Mouse (Mus musculus): ENCODE results near the gene Stx1b. TPM values are rescaled to one million over a fixed set of nuclear protein-coding genes. Genes with fewer than 3 reads are reported as not detected.

The Stx1b gene
- 6.7 and 8.0 TPM in 2 replicates for polyA plus RNA-seq (2014; fragmentation: Nextera tagmentation; extraction: Ambion mirVana)

DNA sequence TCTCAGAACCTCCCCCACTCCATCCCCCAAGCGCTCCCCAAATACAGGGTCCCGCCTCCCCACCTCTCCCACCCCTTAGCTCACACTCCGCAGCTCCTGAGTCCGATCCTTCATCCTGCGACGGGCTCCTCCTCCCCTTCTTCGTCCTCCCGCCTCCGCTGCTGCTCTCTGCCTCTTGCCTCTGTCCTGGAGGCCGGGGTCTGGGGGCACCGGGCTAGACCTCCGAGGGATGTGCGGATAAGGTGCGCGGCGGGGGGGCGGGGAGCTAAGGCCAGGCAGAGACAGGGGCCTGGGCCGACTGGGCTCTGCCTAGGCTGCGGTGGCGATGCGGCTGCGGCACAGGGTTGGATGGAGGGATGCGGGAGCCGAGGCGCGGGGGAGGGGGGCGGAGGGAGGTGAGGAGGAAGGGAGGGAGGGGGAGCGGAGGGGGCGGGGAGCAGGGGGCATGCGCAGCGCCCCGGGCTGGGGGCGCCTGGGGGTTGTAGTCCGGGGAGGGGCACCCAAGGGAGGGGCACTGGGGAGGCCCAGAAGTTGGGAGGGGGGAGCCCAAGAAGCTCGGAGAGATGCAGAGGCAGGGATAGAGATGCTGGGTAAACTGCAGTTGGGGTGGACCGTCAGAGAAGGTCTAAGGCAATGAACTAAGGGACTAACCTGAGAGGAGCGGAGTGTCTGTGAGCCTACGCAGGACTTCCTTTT lies at the start of gene Stx1b, which contains the start of gene Stx4a:
TSS of gene Stx1b (minus strand) at position 374 of the 696 bp plus-strand sequence.
TSS of gene Stx4a (plus strand) at position 119 of the 696 bp plus-strand sequence.
- Histone ChIP-seq H3K9me3 (ENCODE audit: control insufficient read depth, low read length) (no peaks in the 10 kb centered on the region), H3K9ac (ENCODE audit: low read length) (peak within 1 kb of the TSS; percentile 61), H3K27ac (replicated peaks; ENCODE audit: low read depth, low read length) (no peak within 1 kb of the TSS), H3K4me1 (ENCODE audit: control insufficient read depth, insufficient read depth, low read length) (peaks cover 18% of the 10 kb centered on the region), H3K36me3 (ENCODE audit: control insufficient read depth, insufficient read depth, low read length) (no peaks in the 10 kb centered on the region), H3K4me2 (ENCODE audit: low read depth, severe bottlenecking) (peak within 1 kb of the TSS; percentile 66), H3K4me3 (ENCODE audit: low read depth, low read length) (peak within 1 kb of the TSS; percentile 57), H3K27me3 (ENCODE audit: control insufficient read depth, insufficient read depth, low read length) (no peaks in the 10 kb centered on the region)
- ATAC-seq (ENCODE audit: insufficient number of reproducible peaks, low FRiP score, low TSS enrichment, low read depth) (peak; percentile 45), DNase-seq (ENCODE audit: low spot score) (peak; percentile 71)
- WGBS = 4% methylated on average over 32 of the region's 38 CpGs

DNA sequence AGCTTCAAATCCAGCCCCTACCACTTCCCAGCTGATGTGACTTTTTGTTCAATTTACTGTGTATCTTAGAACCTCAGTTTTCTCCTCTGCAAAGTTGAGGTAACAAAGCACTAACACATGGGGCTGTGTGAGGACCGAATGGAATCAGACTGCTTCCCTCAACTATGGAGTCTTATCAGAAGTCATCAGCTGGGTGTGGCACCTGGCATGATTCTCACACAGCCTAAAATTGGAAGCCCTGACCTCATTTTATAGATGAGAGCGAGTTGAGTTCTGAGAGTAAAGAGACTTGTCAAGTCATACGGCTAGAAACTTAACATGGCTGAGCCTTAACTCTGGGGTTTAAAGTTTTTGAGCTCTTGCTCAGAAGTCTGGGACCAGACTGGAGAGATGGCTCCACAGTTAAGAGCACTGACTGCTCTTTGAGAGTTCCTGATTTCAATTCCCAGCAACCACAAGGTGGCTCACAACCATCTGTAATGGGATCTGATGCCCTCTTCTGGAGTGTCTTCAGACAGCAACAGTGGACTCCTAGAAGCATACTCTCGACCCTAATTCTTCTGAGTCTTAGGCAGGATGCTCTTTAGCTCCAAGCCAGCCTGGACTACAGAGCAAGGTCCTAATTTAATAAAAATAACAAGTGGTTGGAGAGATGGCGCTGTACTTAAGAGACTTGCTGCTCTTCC lies 45.9 kb upstream of the Stx1b start:
- Histone ChIP-seq H3K27ac (replicated peaks; ENCODE audit: low read depth, low read length) (no peak overlapping the region), H3K4me3 (ENCODE audit: low read depth, low read length) (no peak overlapping the region), H3K4me2 (ENCODE audit: low read depth, severe bottlenecking) (no peak overlapping the region), H3K9ac (ENCODE audit: low read length) (no peak overlapping the region), H3K4me1 (ENCODE audit: control insufficient read depth, insufficient read depth, low read length) (peaks cover 8% of the 10 kb centered on the region), H3K36me3 (ENCODE audit: control insufficient read depth, insufficient read depth, low read length) (peaks cover 38% of the 10 kb centered on the region), H3K9me3 (ENCODE audit: control insufficient read depth, low read length) (no peaks in the 10 kb centered on the region), H3K27me3 (ENCODE audit: control insufficient read depth, insufficient read depth, low read length) (no peaks in the 10 kb centered on the region)
- ATAC-seq (ENCODE audit: insufficient number of reproducible peaks, low FRiP score, low TSS enrichment, low read depth) (no peak), DNase-seq (ENCODE audit: low spot score) (no peak)
- WGBS = 84% methylated on average over 5 of the region's 5 CpGs

DNA sequence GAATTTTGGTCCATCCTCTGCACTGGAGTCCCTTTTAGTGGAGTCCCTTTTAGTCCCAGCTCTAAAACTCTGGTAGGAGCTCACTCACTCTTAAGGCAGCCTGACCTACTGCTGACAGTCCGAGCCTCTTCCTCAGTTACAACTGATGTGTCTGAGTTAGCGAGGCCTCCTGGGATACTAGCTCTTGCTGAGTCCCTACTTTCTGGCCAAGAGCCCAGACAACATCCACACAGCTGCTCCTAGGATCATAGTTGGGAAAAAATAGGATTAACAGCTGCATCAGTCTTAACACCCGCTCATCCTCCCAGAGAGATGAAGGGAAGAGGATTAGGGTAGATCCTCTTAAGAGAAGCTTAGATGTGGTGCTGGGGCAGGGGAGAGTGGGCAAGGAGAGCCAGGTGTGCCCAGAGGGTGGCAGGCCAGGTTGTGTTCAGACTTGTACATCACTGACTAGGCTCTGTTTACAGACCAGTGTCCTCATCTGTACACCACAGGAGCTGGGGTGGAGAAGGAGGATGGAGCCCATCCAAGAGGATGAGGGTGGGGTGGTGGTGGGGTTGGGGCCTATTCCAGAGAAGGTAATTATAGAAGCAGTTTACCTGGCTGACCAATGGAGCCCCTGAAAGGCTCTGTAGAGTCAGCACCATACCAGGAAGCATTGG lies 44.9 kb upstream of the Stx1b start:
- Histone ChIP-seq H3K9ac (ENCODE audit: low read length) (no peak overlapping the region), H3K27me3 (ENCODE audit: control insufficient read depth, insufficient read depth, low read length) (no peaks in the 10 kb centered on the region), H3K4me3 (ENCODE audit: low read depth, low read length) (no peak overlapping the region), H3K36me3 (ENCODE audit: control insufficient read depth, insufficient read depth, low read length) (peaks cover 38% of the 10 kb centered on the region), H3K4me1 (ENCODE audit: control insufficient read depth, insufficient read depth, low read length) (peaks cover 5% of the 10 kb centered on the region), H3K4me2 (ENCODE audit: low read depth, severe bottlenecking) (no peak overlapping the region), H3K27ac (replicated peaks; ENCODE audit: low read depth, low read length) (no peak overlapping the region), H3K9me3 (ENCODE audit: control insufficient read depth, low read length) (no peaks in the 10 kb centered on the region)
- whole genome bisulfite sequencing = 97% methylated on average over 3 of the region's 3 CpGs
- no peak for DNase-seq (ENCODE audit: low spot score)
- ATAC-seq (ENCODE audit: insufficient number of reproducible peaks, low FRiP score, low TSS enrichment, low read depth) = no peak

DNA sequence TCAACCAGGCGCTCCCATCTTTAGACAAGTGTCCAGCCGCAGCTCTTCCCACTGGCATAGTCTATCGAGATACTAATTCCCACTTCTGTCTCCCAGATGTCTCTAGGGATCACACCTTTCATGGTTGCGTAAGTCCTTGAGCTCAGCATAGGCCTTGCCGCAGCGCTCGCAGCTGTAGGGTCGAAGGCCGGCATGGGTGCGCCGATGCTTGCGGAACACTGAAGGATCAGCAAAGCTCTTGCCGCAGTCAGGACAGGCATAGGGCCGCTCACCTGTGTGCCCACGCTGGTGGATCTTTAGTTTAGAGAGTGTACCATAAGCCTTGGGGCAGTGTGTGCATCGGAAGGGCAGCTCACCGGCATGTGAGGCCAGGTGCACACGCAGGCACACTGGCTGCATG lies 43.3 kb upstream of the Stx1b start:
- no peak overlapping the region for H3K27ac ChIP-seq (replicated peaks; ENCODE audit: low read depth, low read length)
- no peak overlapping the region for H3K4me3 ChIP-seq (ENCODE audit: low read depth, low read length)
- DNase-seq (ENCODE audit: low spot score) (no peak), ATAC-seq (ENCODE audit: insufficient number of reproducible peaks, low FRiP score, low TSS enrichment, low read depth) (no peak)
- H3K9me3 ChIP-seq (ENCODE audit: control insufficient read depth, low read length) = no peaks in the 10 kb centered on the region
- peaks cover 36% of the 10 kb centered on the region for H3K36me3 ChIP-seq (ENCODE audit: control insufficient read depth, insufficient read depth, low read length)
- no peak overlapping the region for H3K4me2 ChIP-seq (ENCODE audit: low read depth, severe bottlenecking)
- no peak overlapping the region for H3K9ac ChIP-seq (ENCODE audit: low read length)
- WGBS = 97% methylated on average over 18 of the region's 18 CpGs
- no peaks in the 10 kb centered on the region for H3K4me1 ChIP-seq (ENCODE audit: control insufficient read depth, insufficient read depth, low read length)
- no peaks in the 10 kb centered on the region for H3K27me3 ChIP-seq (ENCODE audit: control insufficient read depth, insufficient read depth, low read length)

DNA sequence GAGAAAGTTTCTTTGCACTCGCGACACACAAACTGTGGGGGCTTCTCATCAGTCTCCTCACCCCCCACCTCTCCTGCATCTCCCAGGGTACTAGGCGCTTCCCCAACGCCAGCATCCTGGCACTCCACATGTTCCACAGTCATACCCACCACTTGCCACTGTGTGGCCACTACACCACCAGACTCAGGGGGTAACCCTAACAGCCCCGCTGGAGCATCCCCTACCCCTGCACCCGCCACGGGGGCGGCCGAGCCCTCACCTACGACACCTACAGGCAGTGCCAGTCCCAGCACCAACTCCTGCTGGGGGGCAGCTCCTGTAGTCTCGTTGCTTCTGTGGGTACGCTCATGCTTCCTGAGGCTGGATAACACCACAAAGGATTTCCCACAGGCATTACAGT lies 42.1 kb upstream of the Stx1b start:
- WGBS = 94% methylated on average over 12 of the region's 12 CpGs
- no peaks in the 10 kb centered on the region for H3K27me3 ChIP-seq (ENCODE audit: control insufficient read depth, insufficient read depth, low read length)
- peaks cover 30% of the 10 kb centered on the region for H3K36me3 ChIP-seq (ENCODE audit: control insufficient read depth, insufficient read depth, low read length)
- DNase-seq (ENCODE audit: low spot score) (no peak), ATAC-seq (ENCODE audit: insufficient number of reproducible peaks, low FRiP score, low TSS enrichment, low read depth) (no peak)
- H3K4me1 ChIP-seq (ENCODE audit: control insufficient read depth, insufficient read depth, low read length) = no peaks in the 10 kb centered on the region
- no peaks in the 10 kb centered on the region for H3K9me3 ChIP-seq (ENCODE audit: control insufficient read depth, low read length)
- H3K9ac ChIP-seq (ENCODE audit: low read length) = no peak overlapping the region
- H3K27ac ChIP-seq (replicated peaks; ENCODE audit: low read depth, low read length) = no peak overlapping the region
- H3K4me2 ChIP-seq (ENCODE audit: low read depth, severe bottlenecking) = no peak overlapping the region
- H3K4me3 ChIP-seq (ENCODE audit: low read depth, low read length) = no peak overlapping the region

DNA sequence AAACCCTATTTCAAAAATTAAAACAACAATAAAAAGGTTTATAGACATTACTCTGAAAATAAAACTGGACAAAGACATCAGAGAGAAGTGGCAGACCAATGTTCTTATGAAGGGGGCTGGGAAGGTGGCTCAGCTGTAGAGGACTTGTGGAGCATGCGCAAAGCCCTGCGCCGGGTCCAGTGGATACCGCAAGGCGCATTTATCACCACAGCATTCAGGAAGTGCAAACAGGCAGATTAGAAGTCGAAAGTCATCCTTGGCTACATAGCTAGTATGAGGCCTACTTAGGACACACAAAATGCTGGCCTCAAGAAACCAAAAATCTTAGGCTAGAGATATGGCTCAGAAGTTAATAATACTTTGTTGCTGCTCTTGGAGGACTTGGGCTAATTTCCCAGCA lies 33.9 kb upstream of the Stx1b start:
- no peak overlapping the region for H3K4me2 ChIP-seq (ENCODE audit: low read depth, severe bottlenecking)
- DNase-seq (ENCODE audit: low spot score) = no peak
- H3K4me1 ChIP-seq (ENCODE audit: control insufficient read depth, insufficient read depth, low read length) = no peaks in the 10 kb centered on the region
- no peaks in the 10 kb centered on the region for H3K9me3 ChIP-seq (ENCODE audit: control insufficient read depth, low read length)
- H3K27ac ChIP-seq (replicated peaks; ENCODE audit: low read depth, low read length) = no peak overlapping the region
- no peaks in the 10 kb centered on the region for H3K27me3 ChIP-seq (ENCODE audit: control insufficient read depth, insufficient read depth, low read length)
- H3K36me3 ChIP-seq (ENCODE audit: control insufficient read depth, insufficient read depth, low read length) = no peaks in the 10 kb centered on the region
- no peak overlapping the region for H3K9ac ChIP-seq (ENCODE audit: low read length)
- H3K4me3 ChIP-seq (ENCODE audit: low read depth, low read length) = no peak overlapping the region
- no peak for ATAC-seq (ENCODE audit: insufficient number of reproducible peaks, low FRiP score, low TSS enrichment, low read depth)
- WGBS = 94% methylated on average over 6 of the region's 6 CpGs

DNA sequence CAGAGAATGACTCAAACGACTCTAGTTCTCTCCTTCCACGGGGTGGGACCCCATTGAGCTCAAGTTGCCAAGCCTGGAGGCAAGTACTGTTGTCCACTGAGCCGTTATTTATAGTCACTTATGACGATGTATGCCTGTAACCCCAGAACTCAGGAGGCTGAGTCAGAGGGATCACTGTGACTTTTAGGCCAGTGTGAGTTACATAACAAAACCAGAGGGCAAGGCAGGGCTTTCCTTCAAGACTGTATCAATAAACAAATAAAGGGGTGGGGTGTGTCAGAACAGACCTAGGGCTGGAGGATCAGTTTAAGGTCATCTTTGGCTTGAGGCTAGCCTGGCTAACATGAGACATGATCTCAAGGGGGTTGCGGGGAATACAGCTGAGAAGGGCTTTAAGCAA lies 26.6 kb upstream of the Stx1b start:
- Histone ChIP-seq H3K4me2 (ENCODE audit: low read depth, severe bottlenecking) (no peak overlapping the region), H3K27ac (replicated peaks; ENCODE audit: low read depth, low read length) (no peak overlapping the region), H3K4me1 (ENCODE audit: control insufficient read depth, insufficient read depth, low read length) (no peaks in the 10 kb centered on the region), H3K9ac (ENCODE audit: low read length) (no peak overlapping the region), H3K4me3 (ENCODE audit: low read depth, low read length) (no peak overlapping the region), H3K27me3 (ENCODE audit: control insufficient read depth, insufficient read depth, low read length) (no peaks in the 10 kb centered on the region), H3K36me3 (ENCODE audit: control insufficient read depth, insufficient read depth, low read length) (peaks cover 4% of the 10 kb centered on the region), H3K9me3 (ENCODE audit: control insufficient read depth, low read length) (no peaks in the 10 kb centered on the region)
- 71% methylated on average over 5 of the region's 5 CpGs for WGBS
- ATAC-seq (ENCODE audit: insufficient number of reproducible peaks, low FRiP score, low TSS enrichment, low read depth) (no peak), DNase-seq (ENCODE audit: low spot score) (no peak)

DNA sequence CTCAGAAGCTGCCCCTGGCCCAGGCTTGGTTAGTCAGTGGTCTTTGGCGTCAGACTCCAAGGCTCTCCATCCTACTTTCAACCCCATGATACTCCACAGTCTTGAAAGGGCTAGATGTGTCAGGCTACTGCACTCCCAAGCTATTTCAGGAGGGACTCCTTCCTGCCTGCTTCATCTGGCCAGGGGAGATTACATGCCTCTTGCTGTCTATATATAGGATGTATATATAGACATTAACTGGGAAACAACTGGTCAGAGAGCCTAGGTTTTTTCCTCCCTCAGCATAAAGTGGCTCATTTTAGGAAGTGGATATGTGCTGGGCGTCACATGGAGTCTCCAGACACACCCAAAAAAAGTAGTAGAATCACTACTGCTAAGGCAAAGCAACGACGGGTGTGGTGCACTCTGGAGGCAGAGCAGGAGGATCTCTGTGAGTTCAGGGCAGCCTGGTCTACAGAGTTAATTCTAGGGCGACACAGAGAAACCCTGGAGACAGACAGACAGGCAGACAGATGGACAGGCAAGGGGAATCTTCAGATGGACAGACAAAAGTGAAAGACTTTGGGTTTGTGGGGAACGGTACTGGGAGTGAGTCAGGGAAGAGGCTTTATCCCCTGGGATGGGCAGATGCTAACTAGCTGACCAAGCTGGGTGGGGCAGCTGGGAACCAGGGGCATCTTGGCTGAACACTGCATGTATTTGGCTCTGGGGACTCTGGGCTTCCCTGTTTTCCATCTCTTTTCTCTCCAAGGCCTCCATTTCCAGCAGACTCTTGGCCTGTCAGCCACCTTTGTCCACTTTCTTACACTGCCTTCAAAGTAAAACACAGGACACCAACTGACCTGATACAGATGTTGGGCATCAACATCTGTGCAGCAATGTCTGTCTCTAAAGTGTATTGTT lies 25.9 kb upstream of the Stx1b start:
- Histone ChIP-seq H3K27ac (replicated peaks; ENCODE audit: low read depth, low read length) (no peak overlapping the region), H3K4me2 (ENCODE audit: low read depth, severe bottlenecking) (no peak overlapping the region), H3K4me1 (ENCODE audit: control insufficient read depth, insufficient read depth, low read length) (no peaks in the 10 kb centered on the region), H3K27me3 (ENCODE audit: control insufficient read depth, insufficient read depth, low read length) (no peaks in the 10 kb centered on the region), H3K9me3 (ENCODE audit: control insufficient read depth, low read length) (no peaks in the 10 kb centered on the region), H3K36me3 (ENCODE audit: control insufficient read depth, insufficient read depth, low read length) (peaks cover 4% of the 10 kb centered on the region), H3K9ac (ENCODE audit: low read length) (no peak overlapping the region), H3K4me3 (ENCODE audit: low read depth, low read length) (no peak overlapping the region)
- ATAC-seq (ENCODE audit: insufficient number of reproducible peaks, low FRiP score, low TSS enrichment, low read depth) = no peak
- WGBS = 83% methylated on average over 6 of the region's 6 CpGs
- no peak for DNase-seq (ENCODE audit: low spot score)
